Mouse (Mus musculus): ENCODE measurements around the gene Eci1.

- TF ChIP-seq CTCF (IDR thresholded peaks at IDR 0.05; ENCODE audit: insufficient read depth, low read length) (no peak), POLR2A (IDR thresholded peaks at IDR 0.05; ENCODE audit: borderline replicate concordance, extremely low read depth, low read depth, low read length) (no peak)
These were observed 26.9 kb downstream of the Eci1 start for GRCm38 (mm10) chr17:24453372-24453771.
